Mouse (Mus musculus) intestine, embryonic 15.5 days (tissue): ENCODE data around the gene Tmem234. TPM values are rescaled to one million over a fixed set of nuclear protein-coding genes. Genes with fewer than 3 reads are reported as not detected.
"Not testable (repeated sequence)": the region's sequence is repeated elsewhere in the genome, so short reads cannot be mapped to it uniquely, and the experiment has no call there.

Experiments used
- ATAC-seq: fragments of 200-750 bp; cut with Nextera tagmentation; 2 replicates; pipeline ENCODE4 v1.8.0; 2017; ENCODE audit warnings: moderate TSS enrichment, moderate library complexity
- H3K27ac ChIP-seq: fragments of 300-500 bp; sonication (generic); 2 replicates; pipeline ENCODE4 v1.5.1; 2015; ENCODE audit warnings: mild to moderate bottlenecking, inconsistent platforms
- H3K27me3 ChIP-seq: fragments of 300-500 bp; sonication (generic); replicated peaks from 2 replicates; pipeline ENCODE4 v1.6.1; 2015; ENCODE audit warnings: inconsistent platforms
- H3K36me3 ChIP-seq: fragments of 300-500 bp; sonication (generic); 2 replicates; pipeline ENCODE4 v1.6.1; 2015; ENCODE audit warnings: inconsistent platforms
- H3K4me1 ChIP-seq: fragments of 300-500 bp; sonication (generic); replicated peaks from 2 replicates; pipeline ENCODE4 v1.6.1; 2015; ENCODE audit warnings: inconsistent platforms
- H3K4me2 ChIP-seq: fragments of 300-500 bp; sonication (generic); replicated peaks from 2 replicates; pipeline ENCODE4 v1.6.1; 2015; ENCODE audit warnings: mild to moderate bottlenecking, inconsistent platforms
- H3K4me3 ChIP-seq: fragments of 300-500 bp; sonication (generic); replicated peaks from 2 replicates; pipeline ENCODE4 v1.5.1; 2015; ENCODE audit warnings: inconsistent platforms
- H3K9ac ChIP-seq: fragments of 300-500 bp; sonication (generic); 2 replicates; pipeline ENCODE4 v1.6.1; 2015; ENCODE audit warnings: inconsistent platforms
- H3K9me3 ChIP-seq: fragments of 300-500 bp; sonication (generic); 2 replicates; pipeline ENCODE4 v1.6.1; 2016; ENCODE audit warnings: inconsistent platforms
- WGBS: fragments of 180-500 bp; shearing (Covaris S2); methylation state at CpG from one replicate; pipeline ENCODE4 v1.1.7; 2015; 5-methylcytosine and 5-hydroxymethylcytosine counted together
- polyA plus RNA-seq: library from polyadenylated mRNA; unstranded; fragments of >200 nt; fragmentation: Nextera tagmentation; extraction: Ambion mirVana; gene quantifications from 2 replicates; pipeline ENCODE4 v1.2.1, GENCODE M21; 2015

Tmem234 gene
- polyA plus RNA-seq: 170 and 198 TPM in 2 replicates

DNA sequence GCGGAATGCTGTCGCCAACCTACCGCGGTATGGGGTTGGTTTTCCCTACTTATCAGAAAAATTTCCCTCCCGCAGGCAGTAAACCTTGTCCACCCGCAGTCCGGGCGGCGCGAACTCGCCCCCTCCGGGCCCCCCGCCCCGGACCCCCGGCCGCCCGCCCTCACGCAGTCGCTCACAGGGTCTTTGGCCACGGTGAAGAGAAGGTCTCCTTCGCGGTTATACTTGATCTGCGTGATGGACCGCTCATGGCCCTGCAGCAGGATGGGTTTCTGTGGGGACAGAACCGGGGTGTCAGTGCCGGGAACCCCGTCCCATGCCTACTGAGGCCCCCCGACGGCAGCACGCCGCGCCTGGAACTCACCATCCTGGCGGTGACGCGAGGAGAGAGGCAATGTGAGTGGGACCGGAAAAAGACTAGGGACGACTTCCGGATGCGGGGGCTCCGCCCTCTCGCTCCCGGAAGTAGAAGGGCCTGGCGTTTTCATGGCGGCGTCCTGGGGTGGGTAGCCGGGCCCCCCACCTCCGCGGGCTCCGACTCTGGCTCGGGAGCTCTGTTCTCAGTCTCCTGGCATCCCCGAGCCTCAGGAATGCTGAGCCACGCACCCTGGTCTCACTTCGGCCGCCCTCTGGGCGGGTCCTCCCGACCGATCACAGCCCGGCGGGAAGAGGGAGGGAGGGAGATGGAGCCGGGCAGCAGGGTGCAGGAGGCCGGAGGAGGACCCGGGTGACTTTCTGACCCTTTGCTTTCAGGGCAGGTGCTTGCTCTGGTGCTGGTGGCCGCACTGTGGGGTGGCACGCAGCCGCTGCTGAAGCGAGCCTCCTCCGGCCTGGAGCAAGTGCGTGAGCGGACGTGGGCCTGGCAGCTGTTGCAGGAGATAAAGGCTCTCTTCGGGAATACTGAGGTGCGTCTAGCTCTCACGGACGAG is at the start of gene Tmem234, which contains the start of gene Eif3i:
Tmem234 (plus strand) TSS at position 436 of the 926 bp plus-strand sequence.
Eif3i (minus strand) TSS at position 416 of the 926 bp plus-strand sequence.
- H3K27ac ChIP-seq: peak within 1 kb of the TSS; percentile 78
- H3K9ac ChIP-seq: peak within 1 kb of the TSS; percentile 90
- H3K4me2 ChIP-seq: peak within 1 kb of the TSS; percentile 72
- H3K4me3 ChIP-seq: peak within 1 kb of the TSS; percentile 89
- H3K27me3 ChIP-seq: no peaks in the 10 kb centered on the region
- no peaks in the 10 kb centered on the region for H3K9me3 ChIP-seq
- peak; percentile 95 for ATAC-seq
- peaks cover 9% of the 10 kb centered on the region for H3K36me3 ChIP-seq
- H3K4me1 ChIP-seq: peaks cover 23% of the 10 kb centered on the region
- under 1% methylated on average over 74 of the region's 74 CpGs for WGBS

DNA sequence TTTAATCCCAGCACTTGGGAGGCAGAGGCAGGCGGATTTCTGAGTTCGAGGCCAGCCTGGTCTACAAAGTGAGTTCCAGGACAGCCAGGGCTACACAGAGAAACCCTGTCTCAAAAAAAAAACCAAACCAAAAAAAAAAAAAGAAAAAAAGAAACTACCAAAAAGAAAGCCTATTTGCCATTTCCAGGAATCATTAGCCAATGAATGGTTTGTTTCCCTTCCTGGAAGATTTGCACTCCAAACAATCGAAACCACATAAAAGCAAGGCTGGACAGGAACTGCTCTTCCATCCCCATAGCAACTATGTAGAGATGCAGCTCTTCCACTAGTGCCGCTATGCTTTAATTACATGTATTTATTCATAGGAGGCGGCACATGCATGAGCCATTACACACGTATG is 46.0 kb upstream of the Tmem234 start:
- H3K4me2 ChIP-seq, H3K27ac ChIP-seq, H3K27me3 ChIP-seq, H3K9me3 ChIP-seq, H3K36me3 ChIP-seq, H3K9ac ChIP-seq, ATAC-seq, H3K4me3 ChIP-seq: not testable (repeated sequence)
- whole genome bisulfite sequencing: 85% methylated on average over 6 of the region's 6 CpGs
- H3K4me1 ChIP-seq: peaks cover 10% of the 10 kb centered on the region

DNA sequence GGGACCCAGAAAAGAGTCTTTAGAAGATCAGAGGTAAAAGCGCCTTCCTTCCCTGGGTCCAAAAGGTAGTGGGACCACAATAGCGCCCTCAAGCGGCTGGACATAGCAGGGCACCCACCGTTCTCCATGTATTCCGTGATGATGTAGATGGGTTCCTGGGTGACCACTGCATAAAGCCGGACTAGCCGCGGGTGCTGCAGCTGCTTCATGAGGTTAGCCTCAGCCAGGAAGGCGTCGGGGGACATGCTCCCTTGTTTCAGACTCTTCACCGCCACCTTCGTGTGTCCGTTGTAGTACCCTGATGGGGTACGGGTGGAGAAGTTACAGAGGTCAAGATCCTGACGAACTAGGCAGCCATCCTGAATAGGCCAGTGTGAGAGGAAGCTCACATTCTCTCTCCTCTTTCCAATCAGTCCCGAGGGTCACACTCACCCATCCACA is 45.0 kb upstream of the Tmem234 start:
- no peaks in the 10 kb centered on the region for H3K9me3 ChIP-seq
- H3K27ac ChIP-seq: no peak overlapping the region
- ATAC-seq: peak; percentile 27

DNA sequence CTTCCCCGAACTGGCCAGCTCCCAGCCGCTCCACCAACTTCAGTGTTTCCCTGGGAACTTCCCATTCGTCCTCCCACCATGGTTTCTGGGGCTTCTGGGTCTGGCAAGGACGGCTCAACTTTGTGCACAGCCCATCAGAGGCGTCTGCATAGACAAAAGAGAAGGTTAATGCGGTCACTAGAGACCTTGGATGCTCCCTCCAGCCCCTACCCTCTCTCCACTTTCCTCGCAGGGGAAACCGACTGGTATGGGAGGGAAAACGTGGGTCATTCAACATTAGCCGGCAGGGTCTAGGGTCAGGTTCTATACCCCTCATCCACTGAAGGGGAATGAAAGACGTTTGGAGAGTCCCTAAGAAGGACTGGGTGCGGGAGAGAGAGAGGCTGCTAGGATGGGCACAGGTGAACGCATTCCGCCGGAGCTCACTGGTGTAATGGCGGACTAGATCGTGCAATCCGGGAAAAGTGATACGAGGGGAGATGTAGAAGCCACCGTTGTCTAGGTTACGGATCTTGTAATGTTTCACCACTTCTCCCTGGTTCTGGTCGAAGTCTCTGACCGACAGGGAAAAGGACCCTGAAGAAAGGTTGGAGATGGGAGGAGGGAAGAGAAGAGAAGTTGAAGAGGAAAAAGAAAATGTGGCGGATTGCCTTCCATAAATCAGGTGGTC is 44.5 kb upstream of the Tmem234 start:
- under 1% methylated on average over 24 of the region's 24 CpGs for WGBS

More for the DNA sequence above, 45.0 kb upstream of the Tmem234 start:
- peaks cover 10% of the 10 kb centered on the region for H3K4me1 ChIP-seq
- H3K27me3 ChIP-seq: no peaks in the 10 kb centered on the region
- peak overlapping the region; percentile 46 for H3K4me3 ChIP-seq
- peak overlapping the region; percentile 87 for H3K4me2 ChIP-seq
- H3K9ac ChIP-seq: peak overlapping the region; percentile 51
- no peaks in the 10 kb centered on the region for H3K36me3 ChIP-seq
- WGBS: 6% methylated on average over 16 of the region's 16 CpGs

DNA sequence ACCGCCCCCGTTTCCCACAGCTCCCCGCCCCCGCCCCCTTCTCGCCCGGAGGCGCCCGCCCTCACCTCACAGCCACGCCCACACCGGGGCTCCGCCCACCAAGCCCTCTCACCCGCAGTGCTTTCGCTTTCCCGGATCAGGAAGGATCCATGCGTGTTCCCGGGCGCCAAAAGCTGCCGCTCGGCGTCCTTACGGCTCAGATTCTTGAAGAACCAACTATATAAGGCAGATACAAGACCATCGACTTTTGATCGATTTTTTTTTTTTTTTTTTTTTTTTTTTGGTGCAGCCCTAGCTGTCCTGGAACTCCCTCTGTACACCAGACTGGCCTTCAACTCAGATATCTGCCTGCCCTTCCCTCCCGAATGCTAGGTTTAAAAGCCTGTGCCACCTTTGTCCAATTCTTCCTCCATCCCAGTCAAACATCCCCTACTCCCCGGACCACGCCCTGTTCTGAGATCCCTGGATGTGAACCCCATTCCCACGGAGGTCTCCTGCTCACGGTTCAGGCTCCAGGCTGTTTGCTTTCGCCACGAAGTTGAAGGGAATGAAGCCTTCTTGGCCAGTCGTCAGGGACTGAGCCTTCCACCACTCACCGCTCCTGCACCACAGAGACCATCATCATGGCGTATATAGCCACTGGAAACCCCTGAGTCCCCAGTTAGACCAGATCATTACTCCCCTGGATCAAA is 43.8 kb upstream of the Tmem234 start:
- Histone ChIP-seq H3K27me3 (no peaks in the 10 kb centered on the region), H3K4me2 (peak overlapping the region; percentile 87), H3K4me3 (peak overlapping the region; percentile 46), H3K27ac (0 out of 2 replicates have a peak overlapping the region, but pooled peaks have one; percentile 48), H3K9ac (peak overlapping the region; percentile 51), H3K36me3 (no peaks in the 10 kb centered on the region), H3K4me1 (peaks cover 10% of the 10 kb centered on the region), H3K9me3 (no peaks in the 10 kb centered on the region)
- 5% methylated on average over 33 of the region's 33 CpGs for WGBS
- peak; percentile 93 for ATAC-seq

More for the DNA sequence above, 44.5 kb upstream of the Tmem234 start:
- peaks cover 10% of the 10 kb centered on the region for H3K4me1 ChIP-seq
- H3K27ac ChIP-seq: peak overlapping the region; percentile 7; the same call in 1 of the 2 replicates
- H3K9me3 ChIP-seq: no peaks in the 10 kb centered on the region
- no peaks in the 10 kb centered on the region for H3K27me3 ChIP-seq
- H3K36me3 ChIP-seq: no peaks in the 10 kb centered on the region
- H3K4me3 ChIP-seq: peak overlapping the region; percentile 46
- peak; percentile 79 for ATAC-seq
- H3K9ac ChIP-seq: peak overlapping the region; percentile 51
- H3K4me2 ChIP-seq: peak overlapping the region; percentile 87

DNA sequence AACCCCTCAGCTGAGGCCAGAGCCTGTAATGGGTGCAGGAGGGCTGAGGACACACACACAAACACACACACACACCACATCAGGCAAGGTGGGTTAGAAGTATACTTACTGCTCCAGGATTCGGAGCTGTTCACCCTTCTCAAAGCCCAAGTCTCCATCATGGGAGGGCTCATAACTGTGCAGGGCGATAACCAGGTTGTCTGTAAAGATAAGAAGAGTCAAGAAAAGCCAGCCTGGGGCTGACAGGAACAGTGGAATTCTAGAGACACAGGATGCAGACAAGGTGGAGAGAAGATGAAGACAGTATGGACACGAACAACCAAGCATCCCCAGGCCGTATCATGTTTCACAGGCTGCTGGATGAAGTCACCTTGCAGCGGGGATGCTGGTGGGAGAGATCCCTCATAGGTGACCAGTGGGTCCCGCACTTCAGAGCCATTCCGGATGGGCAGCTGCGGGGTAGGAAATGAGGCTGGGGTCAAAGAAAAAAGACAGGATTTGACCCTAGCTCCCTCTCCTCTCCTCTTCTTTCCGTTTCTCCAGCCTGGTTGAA is 43.1 kb upstream of the Tmem234 start:
- WGBS: 63% methylated on average over 9 of the region's 9 CpGs
- ATAC-seq: peak; percentile 15; the same call in 1 of the 2 replicates

DNA sequence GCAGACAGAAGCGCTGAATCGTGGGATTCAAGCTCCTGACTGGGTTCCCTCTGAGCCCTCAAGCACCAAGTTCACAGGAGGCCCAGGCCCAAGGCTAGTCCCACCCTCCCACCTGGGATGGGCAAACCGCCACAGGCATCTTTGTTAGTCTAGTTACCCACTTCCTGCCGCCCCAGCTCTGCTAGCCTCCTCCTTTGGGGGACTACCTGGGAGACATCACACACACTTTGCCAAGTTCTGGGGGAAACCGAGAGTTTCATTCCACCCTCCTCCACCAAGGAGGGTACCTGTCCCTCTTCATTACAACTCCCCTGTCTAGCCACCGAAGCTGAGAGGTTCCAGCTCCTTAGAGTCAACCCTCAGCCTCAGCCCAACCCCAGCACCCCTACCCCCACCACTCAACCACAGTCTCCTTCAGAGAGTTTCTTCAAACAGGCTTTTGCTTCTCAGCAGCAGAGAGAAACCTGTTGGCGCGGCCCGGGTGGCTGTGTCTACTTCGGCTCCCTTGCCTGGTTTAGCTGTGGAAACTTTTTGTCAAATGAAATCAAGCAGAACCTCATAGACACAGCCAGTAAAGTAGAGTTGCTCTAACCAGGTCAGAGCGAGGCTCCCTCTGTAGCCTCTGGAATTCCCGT is 42.0 kb upstream of the Tmem234 start:
- no peak for ATAC-seq
- Histone ChIP-seq H3K9me3 (no peaks in the 10 kb centered on the region), H3K27me3 (no peaks in the 10 kb centered on the region), H3K4me3 (no peak overlapping the region), H3K27ac (no peak overlapping the region), H3K4me2 (no peak overlapping the region), H3K9ac (no peak overlapping the region), H3K36me3 (no peaks in the 10 kb centered on the region), H3K4me1 (peaks cover 12% of the 10 kb centered on the region)
- WGBS: 87% methylated on average over 12 of the region's 12 CpGs

More for the DNA sequence above, 43.1 kb upstream of the Tmem234 start:
- Histone ChIP-seq H3K27me3 (no peaks in the 10 kb centered on the region), H3K9ac (peak overlapping the region; percentile 51; the same call in 1 of the 2 replicates), H3K27ac (no peak overlapping the region), H3K36me3 (no peaks in the 10 kb centered on the region), H3K9me3 (no peaks in the 10 kb centered on the region), H3K4me2 (peak overlapping the region; percentile 87), H3K4me1 (peaks cover 10% of the 10 kb centered on the region), H3K4me3 (peak overlapping the region; percentile 46; the same call in 1 of the 2 replicates)

DNA sequence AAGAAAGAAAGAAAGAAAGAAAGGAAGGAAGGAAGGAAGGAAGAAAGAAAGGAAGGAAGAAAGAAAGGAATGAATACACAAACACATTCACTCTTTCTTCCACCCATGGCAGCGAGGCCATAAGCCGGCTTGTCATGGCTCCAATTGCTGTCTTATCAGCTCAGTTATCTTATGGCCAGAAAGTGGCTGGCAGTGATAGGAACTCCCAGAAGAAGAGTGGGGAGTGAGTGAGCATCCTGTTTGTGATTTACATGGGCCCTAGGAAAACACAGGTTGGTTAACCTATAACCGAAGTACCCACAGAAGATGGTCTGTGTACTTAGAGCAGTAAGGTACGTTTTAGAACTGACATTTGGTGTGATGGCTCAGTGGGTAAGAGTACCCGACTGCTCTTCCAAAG is 39.3 kb upstream of the Tmem234 start:
- H3K9ac ChIP-seq: no peak overlapping the region
- no peak for ATAC-seq
- H3K4me3 ChIP-seq: no peak overlapping the region
- WGBS: 72% methylated on average over 5 of the region's 5 CpGs
- no peak overlapping the region for H3K27ac ChIP-seq
- no peaks in the 10 kb centered on the region for H3K36me3 ChIP-seq
- H3K9me3 ChIP-seq: no peaks in the 10 kb centered on the region
- H3K27me3 ChIP-seq: no peaks in the 10 kb centered on the region
- H3K4me1 ChIP-seq: peaks cover 16% of the 10 kb centered on the region
- no peak overlapping the region for H3K4me2 ChIP-seq

DNA sequence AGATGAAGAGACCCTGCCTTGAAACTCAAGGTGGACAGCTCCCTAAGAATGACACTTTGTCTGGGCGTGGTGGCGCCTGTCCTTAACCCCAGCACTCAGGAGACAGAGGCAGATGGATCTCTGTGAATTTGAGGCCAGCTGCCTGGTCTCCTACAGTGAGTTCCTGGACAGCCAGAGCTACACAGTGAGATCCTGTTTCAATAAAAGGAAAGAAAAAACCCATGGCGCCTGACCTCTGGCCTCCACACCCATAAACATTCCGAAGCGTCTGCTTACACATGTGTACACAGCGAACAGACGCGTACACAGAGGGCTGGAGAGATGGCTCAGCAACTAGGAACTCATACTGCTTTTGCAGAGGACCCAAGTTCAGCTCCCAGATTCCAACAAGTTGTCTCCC is 36.8 kb upstream of the Tmem234 start:
- no peaks in the 10 kb centered on the region for H3K9me3 ChIP-seq
- ATAC-seq: peak; percentile 80
- H3K4me1 ChIP-seq: peaks cover 9% of the 10 kb centered on the region
- H3K4me3 ChIP-seq: no peak overlapping the region
- WGBS: 12% methylated on average over 8 of the region's 8 CpGs
- no peak overlapping the region for H3K9ac ChIP-seq
- no peaks in the 10 kb centered on the region for H3K36me3 ChIP-seq
- H3K4me2 ChIP-seq: no peak overlapping the region; the same call in 1 of the 2 replicates
- no peaks in the 10 kb centered on the region for H3K27me3 ChIP-seq
- H3K27ac ChIP-seq: peak overlapping the region; percentile 18; the same call in 1 of the 2 replicates

DNA sequence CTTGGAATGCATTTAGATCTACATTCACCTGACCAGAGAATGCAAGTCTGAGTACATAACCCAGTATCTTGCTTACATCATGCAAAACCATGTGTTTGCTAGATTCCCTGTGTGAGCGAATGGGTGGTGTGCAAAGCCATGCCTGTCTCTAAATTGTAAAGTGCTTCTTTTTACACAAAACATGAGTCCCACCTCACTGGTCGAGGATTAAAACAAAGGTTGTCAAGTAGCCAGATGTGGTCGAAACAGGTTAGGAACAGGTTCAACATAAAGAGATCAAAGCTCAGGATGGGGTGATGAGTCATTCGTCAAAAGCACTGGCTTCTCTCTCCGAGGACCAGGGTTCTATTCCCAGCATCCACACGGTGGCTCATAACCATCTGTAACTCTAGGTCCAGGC is 35.3 kb upstream of the Tmem234 start:
- H3K4me2 ChIP-seq: no peak overlapping the region
- no peaks in the 10 kb centered on the region for H3K36me3 ChIP-seq
- no peaks in the 10 kb centered on the region for H3K9me3 ChIP-seq
- WGBS: 79% methylated on average over 6 of the region's 6 CpGs
- H3K9ac ChIP-seq: no peak overlapping the region
- no peaks in the 10 kb centered on the region for H3K27me3 ChIP-seq
- no peak for ATAC-seq
- peaks cover 9% of the 10 kb centered on the region for H3K4me1 ChIP-seq
- no peak overlapping the region for H3K4me3 ChIP-seq
- H3K27ac ChIP-seq: no peak overlapping the region

DNA sequence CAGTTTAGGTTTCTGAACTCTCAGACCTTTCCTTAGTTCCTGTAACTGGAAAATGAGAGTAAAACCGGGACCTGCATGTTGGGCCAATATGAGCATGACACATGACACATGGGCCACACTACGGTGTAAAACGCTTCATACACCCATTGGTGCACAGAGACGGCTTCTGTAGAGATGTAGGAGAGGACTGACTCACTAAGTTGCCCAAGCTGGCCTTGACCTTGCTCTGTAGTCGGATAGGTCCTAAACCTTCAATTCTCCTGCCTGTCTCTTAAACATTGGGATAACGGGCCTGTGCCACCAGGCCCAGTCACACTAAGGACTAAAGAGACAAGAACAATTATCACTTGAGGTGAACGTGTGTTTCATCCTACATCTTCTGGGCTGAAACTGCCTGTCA is 32.1 kb upstream of the Tmem234 start:
- 88% methylated on average over 7 of the region's 7 CpGs for whole genome bisulfite sequencing
- Histone ChIP-seq H3K4me1 (peaks cover 7% of the 10 kb centered on the region), H3K27me3 (no peaks in the 10 kb centered on the region), H3K9me3 (no peaks in the 10 kb centered on the region), H3K36me3 (no peaks in the 10 kb centered on the region), H3K9ac (no peak overlapping the region), H3K4me2 (no peak overlapping the region), H3K4me3 (no peak overlapping the region), H3K27ac (no peak overlapping the region)
- no peak for ATAC-seq
